Mouse (Mus musculus) intestine, postnatal 0 days (tissue): Measurements from ENCODE around the gene Skida1. TPM values are rescaled to one million over a fixed set of nuclear protein-coding genes. Genes with fewer than 3 reads are reported as not detected.

Experiments
- ATAC-seq: fragments of 200-750 bp; cut with Nextera tagmentation; 2 replicates; pipeline ENCODE4 v1.8.0; 2017; ENCODE audit warnings: mild to moderate bottlenecking, moderate TSS enrichment, moderate library complexity
- H3K27ac ChIP-seq: fragments of 300-500 bp; sonication (generic); 2 replicates; pipeline ENCODE4 v1.5.1; 2014; ENCODE audit warnings: mild to moderate bottlenecking, low read depth, low read length, moderate library complexity
- H3K27me3 ChIP-seq: fragments of 300-500 bp; sonication (generic); replicated peaks from 2 replicates; pipeline ENCODE4 v1.6.1; 2014; ENCODE audit warnings: low read length, mixed read lengths; ENCODE audit not compliant: control insufficient read depth, insufficient read depth
- H3K36me3 ChIP-seq: fragments of 300-500 bp; sonication (generic); 2 replicates; pipeline ENCODE4 v1.6.1; 2014; ENCODE audit warnings: mild to moderate bottlenecking, moderate library complexity; ENCODE audit not compliant: control insufficient read depth, insufficient read depth
- H3K4me1 ChIP-seq: fragments of 300-500 bp; sonication (generic); replicated peaks from 2 replicates; pipeline ENCODE4 v1.6.1; 2014; ENCODE audit warnings: antibody characterized with exemption, low read length, mixed read lengths; ENCODE audit not compliant: control insufficient read depth, insufficient read depth
- H3K4me2 ChIP-seq: fragments of 300-500 bp; sonication (generic); replicated peaks from 2 replicates; pipeline ENCODE4 v1.6.1; 2014; ENCODE audit warnings: low read depth, mild to moderate bottlenecking, moderate library complexity
- H3K4me3 ChIP-seq: fragments of 300-500 bp; sonication (generic); 2 replicates; pipeline ENCODE4 v1.5.1; 2014; ENCODE audit warnings: low read depth, low read length
- H3K9ac ChIP-seq: fragments of 300-500 bp; sonication (generic); 2 replicates; pipeline ENCODE4 v1.6.1; 2014; ENCODE audit warnings: mild to moderate bottlenecking, low read depth, low read length
- H3K9me3 ChIP-seq: fragments of 300-500 bp; sonication (generic); 2 replicates; pipeline ENCODE4 v1.6.1; 2016; ENCODE audit warnings: mixed run types; ENCODE audit not compliant: control insufficient read depth
- CTCF ChIP-seq: sonication (generic); IDR thresholded peaks from 2 replicates; pipeline ENCODE4 v1.5.1; 2016; ENCODE audit warnings: low read depth, mild to moderate bottlenecking, control low read depth, antibody characterized with exemption, moderate library complexity
- WGBS: fragments of 180-500 bp; shearing (Covaris S2); extraction: QIAGEN DNeasy Blood & Tissue Kit; methylation state at CpG from one replicate; pipeline ENCODE4 v1.1.7; 2014; 5-methylcytosine and 5-hydroxymethylcytosine counted together
- polyA plus RNA-seq: library from polyadenylated mRNA; unstranded; fragments of >200 nt; fragmentation: Nextera tagmentation; extraction: Ambion mirVana; gene quantifications from 2 replicates; pipeline ENCODE4 v1.2.1, GENCODE M21; 2015

Skida1 gene
- polyA plus RNA-seq, 1 experiment from 2014 or later: 1.2 TPM

- ATAC-seq: no peak
- no peaks in the 10 kb centered on the region for H3K9me3 ChIP-seq
- H3K4me1 ChIP-seq: peaks cover 9% of the 10 kb centered on the region; the same call in 1 of the 2 replicates
- no peak overlapping the region for H3K4me3 ChIP-seq
- no peaks in the 10 kb centered on the region for H3K36me3 ChIP-seq
- no peak for TF ChIP-seq CTCF
- H3K27ac ChIP-seq: no peak overlapping the region
- H3K9ac ChIP-seq: no peak overlapping the region
- 89% methylated on average over 3 of the region's 3 CpGs for WGBS
- no peaks in the 10 kb centered on the region for H3K27me3 ChIP-seq
- no peak overlapping the region for H3K4me2 ChIP-seq
Measured at GRCm38 (mm10) chr2:18052581-18052980, 3.7 kb upstream of the Skida1 start.

- Histone ChIP-seq H3K27ac (no peak overlapping the region), H3K36me3 (no peaks in the 10 kb centered on the region), H3K9me3 (no peaks in the 10 kb centered on the region), H3K4me2 (no peak overlapping the region), H3K9ac (no peak overlapping the region), H3K27me3 (no peaks in the 10 kb centered on the region), H3K4me1 (peaks cover 9% of the 10 kb centered on the region; the same call in 1 of the 2 replicates), H3K4me3 (no peak overlapping the region)
- no peak for TF ChIP-seq CTCF
- no peak for ATAC-seq
- WGBS: 83% methylated on average over 3 of the region's 3 CpGs
Measured at GRCm38 (mm10) chr2:18051831-18052170, 3.0 kb upstream of the Skida1 start.

GRCm38 (mm10) chr2:18051026-18051830, 2.4 kb upstream of the Skida1 start:
- Histone ChIP-seq H3K27me3 (no peaks in the 10 kb centered on the region), H3K4me2 (peak overlapping the region; percentile 93), H3K9me3 (no peaks in the 10 kb centered on the region), H3K9ac (no peak overlapping the region; the same call in 1 of the 2 replicates), H3K4me3 (peak overlapping the region; percentile 11; the same call in 1 of the 2 replicates), H3K36me3 (no peaks in the 10 kb centered on the region), H3K27ac (no peak overlapping the region), H3K4me1 (peaks cover 9% of the 10 kb centered on the region; the same call in 1 of the 2 replicates)
- no peak for TF ChIP-seq CTCF
- WGBS: 65% methylated on average over 11 of the region's 11 CpGs
- ATAC-seq: no peak

- ATAC-seq: no peak
- 31% methylated on average over 10 of the region's 10 CpGs for WGBS
- TF ChIP-seq CTCF: no peak
- Histone ChIP-seq H3K9ac (no peak overlapping the region; the same call in 1 of the 2 replicates), H3K27me3 (no peaks in the 10 kb centered on the region), H3K27ac (peak overlapping the region; percentile 10; the same call in 1 of the 2 replicates), H3K4me3 (peak overlapping the region; percentile 11; the same call in 1 of the 2 replicates), H3K36me3 (no peaks in the 10 kb centered on the region), H3K9me3 (no peaks in the 10 kb centered on the region), H3K4me1 (peaks cover 9% of the 10 kb centered on the region; the same call in 1 of the 2 replicates), H3K4me2 (peak overlapping the region; percentile 93)
Measured at GRCm38 (mm10) chr2:18050541-18050985, 1.7 kb upstream of the Skida1 start.

- H3K4me2 ChIP-seq: peak overlapping the region; percentile 93
- no peak overlapping the region for H3K9ac ChIP-seq
- H3K4me3 ChIP-seq: peak overlapping the region; percentile 11; the same call in 1 of the 2 replicates
- TF ChIP-seq CTCF: no peak
- H3K9me3 ChIP-seq: no peaks in the 10 kb centered on the region
- H3K27ac ChIP-seq: no peak overlapping the region
- H3K27me3 ChIP-seq: no peaks in the 10 kb centered on the region
- no peaks in the 10 kb centered on the region for H3K36me3 ChIP-seq
- peaks cover 9% of the 10 kb centered on the region; the same call in 1 of the 2 replicates for H3K4me1 ChIP-seq
- no peak for ATAC-seq
- WGBS: 42% methylated on average over 2 of the region's 2 CpGs
Measured at GRCm38 (mm10) chr2:18050018-18050417, 1.2 kb upstream of the Skida1 start.

GRCm38 (mm10) chr2:18049279-18049821, 499 bp upstream of the Skida1 start:
- no peak for TF ChIP-seq CTCF
- Histone ChIP-seq H3K9ac (peak overlapping the region; percentile 17; the same call in 1 of the 2 replicates), H3K4me1 (peaks cover 9% of the 10 kb centered on the region; the same call in 1 of the 2 replicates), H3K4me2 (peak overlapping the region; percentile 93), H3K27ac (peak overlapping the region; percentile 64), H3K4me3 (peak overlapping the region; percentile 82), H3K36me3 (no peaks in the 10 kb centered on the region), H3K9me3 (no peaks in the 10 kb centered on the region), H3K27me3 (no peaks in the 10 kb centered on the region)
- ATAC-seq: no peak
- 23% methylated on average over 11 of the region's 11 CpGs for WGBS
